8 mouse cellular contexts compared by ENCODE assay signal in the genomic region with DNA sequence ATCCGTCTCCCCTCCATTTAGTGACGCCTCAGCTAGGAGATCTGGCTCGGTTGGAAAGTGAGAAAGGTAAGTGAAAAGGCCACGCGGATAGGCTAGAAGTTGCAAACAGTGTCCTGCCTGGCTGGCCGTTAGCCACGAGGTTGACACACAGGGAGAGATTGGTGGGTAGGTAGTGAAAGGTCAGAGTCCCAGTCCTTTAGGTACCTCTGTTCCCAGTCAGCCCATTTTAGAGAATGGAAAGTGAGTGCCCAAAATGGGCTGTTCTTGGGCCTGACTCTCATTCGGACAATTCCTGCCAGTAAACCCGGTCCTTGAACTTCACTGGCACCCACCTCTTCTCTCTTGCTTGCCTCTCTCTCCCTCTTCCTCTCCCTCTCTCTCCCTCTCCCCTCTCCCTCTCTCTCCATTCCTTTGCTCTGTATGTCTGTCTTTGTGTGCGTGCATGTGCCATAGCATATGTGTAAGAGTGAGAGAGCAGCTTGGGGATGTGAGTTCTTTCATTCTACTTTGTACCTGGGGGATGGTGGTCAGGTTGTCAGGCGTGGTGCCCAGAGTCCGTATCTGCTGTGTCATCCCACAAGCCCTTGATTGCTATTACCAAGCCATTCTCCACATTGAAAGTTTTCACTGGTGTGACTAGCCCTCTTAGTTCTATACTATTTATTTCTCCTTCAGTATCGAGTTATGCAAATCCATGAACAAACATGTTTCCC. TPM values are rescaled to one million over a fixed set of nuclear protein-coding genes. Genes with fewer than 3 reads are reported as not detected.
DNase-seq lines count a peak whose midpoint lies in the region; ATAC-seq and TF ChIP-seq lines count a peak whose summit lies in the region.

A gene (minus strand): TSS at position 4 of the 713 bp plus-strand sequence.

- no peak for TF ChIP-seq EP300 in ES-Bruce4 (IDR thresholded peaks at IDR 0.05; ENCODE audit: insufficient read depth, low read depth, low read length)

- peak within 1 kb of the TSS; percentile 90 for H3K9ac ChIP-seq in ES-Bruce4 (ENCODE audit: low read depth, poor library complexity, severe bottlenecking)
- peak within 1 kb of the TSS; percentile 95 for H3K9ac ChIP-seq in limb, embryonic 12.5 days (replicated peaks)
- H3K9ac ChIP-seq in neural tube, embryonic 15.5 days (replicated peaks), result peak within 1 kb of the TSS; percentile 85

- WGBS in limb, embryonic 12.5 days, result 23% methylated on average over 13 of the region's 13 CpGs
- whole genome bisulfite sequencing in neural tube, embryonic 15.5 days, result 22% methylated on average over 13 of the region's 13 CpGs

- intact Hi-C loops in heart, postnatal 14 days (cut with DNase I), result no loop called here

- peak; percentile 67 for ATAC-seq in erythroblast, adult 5-6 weeks (replicated peaks; ENCODE audit: low FRiP score, poor library complexity, severe bottlenecking)
- ATAC-seq in limb, embryonic 12.5 days (ENCODE audit: insufficient number of reproducible peaks, insufficient read depth, low FRiP score, low TSS enrichment, low read depth), result peak; percentile 69
- ATAC-seq in neural tube, embryonic 15.5 days (ENCODE audit: low FRiP score), result peak; percentile 58

- TF ChIP-seq CTCF in ES-Bruce4 (IDR thresholded peaks at IDR 0.05; ENCODE audit: low read depth, low read length), result no peak

- H3K27ac ChIP-seq in ES-Bruce4 (ENCODE audit: insufficient read depth, low read length), result peak within 1 kb of the TSS; percentile 24; the same call in 1 of the 2 replicates
- peak within 1 kb of the TSS; percentile 93 for H3K27ac ChIP-seq in limb, embryonic 12.5 days
- H3K27ac ChIP-seq in neural tube, embryonic 15.5 days (replicated peaks), result peak within 1 kb of the TSS; percentile 88

- H3K36me3 ChIP-seq in ES-Bruce4 (ENCODE audit: control insufficient read depth, insufficient read depth, low read length, poor library complexity, severe bottlenecking), result 0 out of 2 replicates have a peak, but pooled peaks cover 2% of the 10 kb centered on the region
- peaks cover 29% of the 10 kb centered on the region; the same call in 1 of the 2 replicates for H3K36me3 ChIP-seq in limb, embryonic 12.5 days
- H3K36me3 ChIP-seq in neural tube, embryonic 15.5 days, result peaks cover 26% of the 10 kb centered on the region

- peaks cover 2% of the 10 kb centered on the region for H3K4me1 ChIP-seq in ES-Bruce4 (ENCODE audit: control insufficient read depth, insufficient read depth, low read length)
- H3K4me1 ChIP-seq in limb, embryonic 12.5 days (replicated peaks), result peaks cover 22% of the 10 kb centered on the region
- peaks cover 36% of the 10 kb centered on the region for H3K4me1 ChIP-seq in neural tube, embryonic 15.5 days

- H3K9me3 ChIP-seq in ES-Bruce4 (replicated peaks; ENCODE audit: control insufficient read depth, insufficient read depth, low read length, poor library complexity, severe bottlenecking), result no peaks in the 10 kb centered on the region
- H3K9me3 ChIP-seq in limb, embryonic 12.5 days, result no peaks in the 10 kb centered on the region
- H3K9me3 ChIP-seq in neural tube, embryonic 15.5 days (replicated peaks), result no peaks in the 10 kb centered on the region

- peak within 1 kb of the TSS; percentile 75 for H3K4me2 ChIP-seq in limb, embryonic 12.5 days
- H3K4me2 ChIP-seq in neural tube, embryonic 15.5 days, result peak within 1 kb of the TSS; percentile 74

- DNase-seq in heart, adult 18-20 months, result no peak
- DNase-seq in heart, adult 9 months (ENCODE audit: low spot score in 2 of 2), result no peak
- DNase-seq in heart, postnatal 14 days, result no peak
- DNase-seq in ovary, postnatal 14 days (ENCODE audit: low spot score), result no peak

- H3K4me3 ChIP-seq in ES-Bruce4 (ENCODE audit: low read depth, low read length), result peak within 1 kb of the TSS; percentile 82
- peak within 1 kb of the TSS; percentile 94 for H3K4me3 ChIP-seq in limb, embryonic 12.5 days (replicated peaks)
- H3K4me3 ChIP-seq in neural tube, embryonic 15.5 days (replicated peaks), result peak within 1 kb of the TSS; percentile 97

- no peaks in the 10 kb centered on the region for H3K27me3 ChIP-seq in ES-Bruce4 (ENCODE audit: control insufficient read depth, insufficient read depth, low read length, poor library complexity, severe bottlenecking)
- H3K27me3 ChIP-seq in limb, embryonic 12.5 days, result no peaks in the 10 kb centered on the region
- no peaks in the 10 kb centered on the region for H3K27me3 ChIP-seq in neural tube, embryonic 15.5 days (replicated peaks)

- no peak for TF ChIP-seq POLR2A in ES-Bruce4 (IDR thresholded peaks at IDR 0.05; ENCODE audit: insufficient read depth, low read length)

RNA-seq across cellular contexts. Expression of the gene that starts here (rescaled TPM):
- total RNA-seq in heart, adult 18-20 months (2021), result 10 to 100 TPM; 77.6 to 84.0 TPM
- polyA plus RNA-seq in ES-Bruce4 (2011; ENCODE audit: insufficient read depth, insufficient read length, low read depth, missing spikeins), result 129 and 137 TPM in 2 replicates
- total RNA-seq in erythroblast, adult 5-6 weeks (2015; ENCODE audit: low replicate concordance), result 19.4 and 34.3 TPM in 2 replicates
- 58.8 and 71.4 TPM in 2 replicates for total RNA-seq in erythroblast, adult 5-6 weeks (2017; ENCODE audit: low replicate concordance)
- total RNA-seq in heart, postnatal 14 days (2021), result 100 to 1,000 TPM; 101 TPM
- 192 and 199 TPM in 2 replicates for polyA plus RNA-seq in limb, embryonic 12.5 days (2016; fragmentation: Nextera tagmentation; extraction: Ambion mirVana)
- 95.7 and 115 TPM in 2 replicates for polyA plus RNA-seq in neural tube, embryonic 15.5 days (2015; fragmentation: Nextera tagmentation; extraction: Ambion mirVana)

Comparison
In these comparisons a context has a peak if more than half of its experiments do, and no peak if none do; other contexts are left out.
1. H3K27ac ChIP-seq: peak in every context shown above with its lines; median percentile 93 in limb, embryonic 12.5 days; 88 in neural tube, embryonic 15.5 days; 24 in ES-Bruce4.